In genomic region chr8:10625262-10625661, GRCm38 (mm10) we compare ENCODE assay signal across 21 mouse cellular contexts.
DNase-seq lines count a peak whose midpoint lies in the region; ATAC-seq and TF ChIP-seq lines count a peak whose summit lies in the region.
"Had no signal": no experiment of that assay in that cellular context is flagged by ENCODE, and none has a peak within 500 bp of the region (broad histone marks: within the 10 kb centered on the region; RNA-seq: fewer than 3 reads in every experiment).

No protein-coding gene starts in this region.

- H3K27ac ChIP-seq in forebrain, embryonic 11.5 days (ENCODE audit: low read depth, low read length), result no peak overlapping the region
- no peak overlapping the region for H3K27ac ChIP-seq in forebrain, embryonic 16.5 days (ENCODE audit: low read length)
- no peak overlapping the region for H3K27ac ChIP-seq in midbrain, embryonic 11.5 days (ENCODE audit: low read depth, low read length)
- H3K27ac ChIP-seq in midbrain, postnatal 0 days (ENCODE audit: low read depth, low read length), result no peak overlapping the region
- H3K27ac ChIP-seq in forebrain, embryonic 13.5 days, result no peak overlapping the region
- H3K27ac ChIP-seq: limb, embryonic 13.5 days; liver, embryonic 15.5 days; stomach, postnatal 0 days had no signal

- H3K4me2 ChIP-seq in forebrain, embryonic 11.5 days (ENCODE audit: low read depth, low read length, severe bottlenecking), result no peak overlapping the region
- H3K4me2 ChIP-seq in forebrain, embryonic 16.5 days (ENCODE audit: low read length), result no peak overlapping the region
- no peak overlapping the region for H3K4me2 ChIP-seq in midbrain, embryonic 11.5 days
- no peak overlapping the region for H3K4me2 ChIP-seq in midbrain, postnatal 0 days (ENCODE audit: low read depth, low read length, poor library complexity, severe bottlenecking)
- H3K4me2 ChIP-seq in forebrain, embryonic 13.5 days, result 0 out of 2 replicates have a peak overlapping the region, but pooled peaks have one; percentile 5
- H3K4me2 ChIP-seq: heart, embryonic 12.5 days; limb, embryonic 13.5 days; liver, embryonic 15.5 days had no signal

- H3K4me3 ChIP-seq in forebrain, embryonic 11.5 days (ENCODE audit: low read depth, low read length), result no peak overlapping the region
- no peak overlapping the region for H3K4me3 ChIP-seq in forebrain, embryonic 16.5 days (replicated peaks; ENCODE audit: low read length)
- H3K4me3 ChIP-seq in midbrain, embryonic 11.5 days (ENCODE audit: low read depth, low read length), result no peak overlapping the region
- H3K4me3 ChIP-seq in midbrain, postnatal 0 days (ENCODE audit: low read depth, low read length), result no peak overlapping the region
- H3K4me3 ChIP-seq in forebrain, embryonic 13.5 days, result no peak overlapping the region
- H3K4me3 ChIP-seq: heart, embryonic 12.5 days; limb, embryonic 13.5 days; liver, embryonic 15.5 days had no signal

- H3K9ac ChIP-seq in forebrain, embryonic 11.5 days (ENCODE audit: low read length), result no peak overlapping the region
- no peak overlapping the region for H3K9ac ChIP-seq in forebrain, embryonic 16.5 days (replicated peaks; ENCODE audit: low read depth, low read length)
- H3K9ac ChIP-seq in midbrain, embryonic 11.5 days (ENCODE audit: low read length), result no peak overlapping the region
- H3K9ac ChIP-seq in midbrain, postnatal 0 days (replicated peaks; ENCODE audit: low read length, poor library complexity, severe bottlenecking), result no peak overlapping the region
- H3K9ac ChIP-seq in forebrain, embryonic 13.5 days, result no peak overlapping the region
- H3K9ac ChIP-seq: heart, embryonic 12.5 days; limb, embryonic 13.5 days; liver, embryonic 15.5 days had no signal

- DNase-seq in forebrain, embryonic 11.5 days (ENCODE audit: low spot score), result peak; percentile 75
- peak; percentile 90 for DNase-seq in midbrain, embryonic 11.5 days (ENCODE audit: low spot score, missing footprints)
- DNase-seq in midbrain, postnatal 0 days (ENCODE audit: low spot score), result no peak
- DNase-seq in yolk sac, embryonic 10.5 days (ENCODE audit: low spot score), result peak; percentile 32
- no peak for DNase-seq in layer of hippocampus, adult 18-20 months (ENCODE audit: low spot score in 2 of 2)
- DNase-seq: adrenal gland, postnatal 36 days; cerebellum, postnatal 25 days; heart, postnatal 4 days; kidney, adult 11 months; lung, postnatal 10 days; spleen, adult 18-20 months; thymus, postnatal 14 days had no signal

- H3K36me3 ChIP-seq in forebrain, embryonic 11.5 days (ENCODE audit: control insufficient read depth, insufficient read depth, low read length), result no peaks in the 10 kb centered on the region
- H3K36me3 ChIP-seq in forebrain, embryonic 16.5 days (ENCODE audit: control insufficient read depth, insufficient read depth), result no peaks in the 10 kb centered on the region
- no peaks in the 10 kb centered on the region for H3K36me3 ChIP-seq in midbrain, embryonic 11.5 days (ENCODE audit: control insufficient read depth, insufficient read depth, low read length)
- no peaks in the 10 kb centered on the region for H3K36me3 ChIP-seq in midbrain, postnatal 0 days (ENCODE audit: insufficient read depth, low read length)
- H3K36me3 ChIP-seq in forebrain, embryonic 13.5 days (ENCODE audit: poor library complexity, severe bottlenecking), result no peaks in the 10 kb centered on the region
- H3K36me3 ChIP-seq: limb, embryonic 13.5 days; liver, embryonic 15.5 days had no signal

- H3K4me1 ChIP-seq in forebrain, embryonic 11.5 days (replicated peaks; ENCODE audit: control insufficient read depth, insufficient read depth, low read length), result peaks cover 15% of the 10 kb centered on the region; the same call in 1 of the 2 replicates
- peaks cover 12% of the 10 kb centered on the region for H3K4me1 ChIP-seq in forebrain, embryonic 16.5 days (replicated peaks; ENCODE audit: control insufficient read depth, insufficient read depth, low read length)
- peaks cover 13% of the 10 kb centered on the region for H3K4me1 ChIP-seq in midbrain, embryonic 11.5 days (ENCODE audit: control insufficient read depth, insufficient read depth, low read length)
- no peaks in the 10 kb centered on the region for H3K4me1 ChIP-seq in midbrain, postnatal 0 days (ENCODE audit: insufficient read depth, low read length)
- H3K4me1 ChIP-seq in forebrain, embryonic 13.5 days, result peaks cover 33% of the 10 kb centered on the region
- H3K4me1 ChIP-seq: heart, embryonic 12.5 days; liver, embryonic 15.5 days had no signal

- H3K27me3 ChIP-seq in forebrain, embryonic 11.5 days (ENCODE audit: control insufficient read depth, insufficient read depth, low read length), result no peaks in the 10 kb centered on the region
- H3K27me3 ChIP-seq in forebrain, embryonic 16.5 days (replicated peaks; ENCODE audit: control insufficient read depth, insufficient read depth, low read length), result no peaks in the 10 kb centered on the region
- H3K27me3 ChIP-seq in midbrain, embryonic 11.5 days (ENCODE audit: control insufficient read depth, insufficient read depth, low read length), result no peaks in the 10 kb centered on the region
- H3K27me3 ChIP-seq in midbrain, postnatal 0 days (ENCODE audit: insufficient read depth, low read length), result no peaks in the 10 kb centered on the region
- H3K27me3 ChIP-seq in forebrain, embryonic 13.5 days, result no peaks in the 10 kb centered on the region
- H3K27me3 ChIP-seq: CH12.LX; heart, embryonic 12.5 days; limb, embryonic 13.5 days; liver, embryonic 15.5 days had no signal

- TF ChIP-seq CTCF in midbrain, postnatal 0 days (IDR thresholded peaks at IDR 0.05), result no peak

- WGBS in forebrain, embryonic 11.5 days, result 6% methylated on average over 5 of the region's 5 CpGs
- 10% methylated on average over 5 of the region's 5 CpGs for WGBS in forebrain, embryonic 16.5 days
- 8% methylated on average over 5 of the region's 5 CpGs for WGBS in midbrain, embryonic 11.5 days
- WGBS in midbrain, postnatal 0 days, result 23% methylated on average over 5 of the region's 5 CpGs
- WGBS in forebrain, embryonic 13.5 days, result 9% methylated on average over 5 of the region's 5 CpGs

- peak; percentile 86 for ATAC-seq in forebrain, embryonic 11.5 days (replicated peaks; ENCODE audit: low FRiP score)
- ATAC-seq in forebrain, embryonic 16.5 days, result no peak
- peak; percentile 88 for ATAC-seq in midbrain, embryonic 11.5 days (ENCODE audit: low FRiP score)
- no peak for ATAC-seq in midbrain, postnatal 0 days (ENCODE audit: low FRiP score)
- ATAC-seq in forebrain, embryonic 13.5 days, result no peak; the same call in 1 of the 2 replicates
- no peak for ATAC-seq in megakaryocyte, adult 5-6 weeks (ENCODE audit: poor library complexity, severe bottlenecking)
- ATAC-seq: activated CD4-positive, CD25-positive, alpha-beta regulatory T cell, adult 4 months had no signal

- no peaks in the 10 kb centered on the region for H3K9me3 ChIP-seq in forebrain, embryonic 11.5 days (ENCODE audit: control insufficient read depth, low read length)
- H3K9me3 ChIP-seq in forebrain, embryonic 16.5 days (ENCODE audit: control insufficient read depth, low read length), result no peaks in the 10 kb centered on the region
- 0 out of 2 replicates have a peak, but pooled peaks cover 5% of the 10 kb centered on the region for H3K9me3 ChIP-seq in midbrain, embryonic 11.5 days (ENCODE audit: control insufficient read depth, low read length)
- H3K9me3 ChIP-seq in midbrain, postnatal 0 days (ENCODE audit: low read length), result no peaks in the 10 kb centered on the region
- H3K9me3 ChIP-seq in forebrain, embryonic 13.5 days (replicated peaks), result no peaks in the 10 kb centered on the region; the same call in 1 of the 2 replicates
- H3K9me3 ChIP-seq: liver, embryonic 15.5 days had no signal

Comparison
In these comparisons a context has a peak if more than half of its experiments do, and no peak if none do; other contexts are left out.
1. ATAC-seq: peak in forebrain, embryonic 11.5 days (single experiment) and midbrain, embryonic 11.5 days (single experiment); none in forebrain, embryonic 16.5 days (single experiment), midbrain, postnatal 0 days (single experiment), forebrain, embryonic 13.5 days (single experiment) and megakaryocyte, adult 5-6 weeks (single experiment).
2. DNase-seq: peak in forebrain, embryonic 11.5 days (single experiment), midbrain, embryonic 11.5 days (single experiment) and yolk sac, embryonic 10.5 days (single experiment); none in midbrain, postnatal 0 days (single experiment) and layer of hippocampus, adult 18-20 months (0 of 2).